Mouse (Mus musculus) thymus, postnatal 36 days (tissue): ENCODE measurements around the gene Spag6.

ENCODE experiments used
- DNase-seq, 2 experiments: peaks; one replicate each; pipeline ENCODE4 v3.0.0; 2022; ENCODE audit warnings: mixed read lengths in 2 of 2

Spag6 gene

DNA sequence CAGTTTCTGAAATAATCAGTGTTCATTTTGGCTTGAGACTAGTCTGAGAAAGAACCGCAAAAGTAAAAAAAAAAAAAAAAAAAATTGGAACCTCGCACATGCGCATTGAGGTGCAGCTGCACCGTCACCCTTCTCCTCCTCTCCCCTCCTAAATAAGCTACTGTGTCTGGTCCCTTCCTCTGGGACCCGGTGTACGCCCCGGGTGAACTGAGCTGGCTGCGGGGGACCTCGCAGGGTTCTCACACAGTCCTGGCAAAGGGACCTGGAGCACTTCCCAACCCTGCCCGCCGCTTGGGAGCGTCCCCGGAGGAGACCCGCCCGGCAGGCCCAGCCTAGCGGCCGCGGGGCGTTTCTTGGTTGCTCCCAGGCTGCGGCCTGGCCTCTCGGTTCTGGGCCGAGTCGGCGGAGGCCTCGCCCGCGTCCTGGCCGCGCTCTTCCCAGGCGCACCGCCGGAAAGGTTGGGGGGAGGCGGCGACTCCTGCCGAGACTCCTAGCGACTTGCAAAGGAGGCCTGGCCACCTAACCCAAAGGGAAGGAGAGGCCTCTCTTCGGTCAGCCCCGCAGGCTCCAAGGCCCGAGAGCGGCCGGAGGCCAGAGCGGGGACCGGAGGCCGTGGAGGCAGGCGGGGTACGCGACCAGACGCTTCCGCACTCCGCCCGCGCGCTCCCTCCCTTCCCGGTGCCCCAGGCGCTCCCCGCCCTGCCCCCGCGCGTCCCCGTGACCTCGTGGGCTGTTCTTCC is at the start of gene Spag6:
Gene Spag6, plus strand, starts transcription at position 162 of the 740 bp plus-strand sequence.
- peak; percentile 52 to 54 for DNase-seq

DNA sequence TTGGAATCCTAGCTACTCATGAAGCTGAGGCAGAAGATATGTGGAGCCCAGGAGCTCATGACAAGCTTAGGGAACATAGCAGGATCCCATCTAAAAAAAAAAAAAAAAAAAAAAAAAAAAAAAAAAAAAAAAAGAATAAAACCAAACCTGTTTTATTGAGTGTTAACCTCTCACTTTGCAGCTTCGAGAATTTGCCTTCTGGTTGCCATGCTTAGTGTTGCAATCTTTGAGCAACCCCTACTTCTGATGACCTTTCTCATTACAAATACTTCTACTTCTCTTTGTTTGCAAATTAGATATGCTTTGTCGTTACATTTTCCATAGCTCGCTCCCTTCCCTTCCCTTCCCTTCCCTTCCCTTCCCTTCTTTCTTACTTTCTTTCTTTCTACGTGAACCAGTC is 45.3 kb upstream of the Spag6 start:
- DNase-seq, result no peak

DNA sequence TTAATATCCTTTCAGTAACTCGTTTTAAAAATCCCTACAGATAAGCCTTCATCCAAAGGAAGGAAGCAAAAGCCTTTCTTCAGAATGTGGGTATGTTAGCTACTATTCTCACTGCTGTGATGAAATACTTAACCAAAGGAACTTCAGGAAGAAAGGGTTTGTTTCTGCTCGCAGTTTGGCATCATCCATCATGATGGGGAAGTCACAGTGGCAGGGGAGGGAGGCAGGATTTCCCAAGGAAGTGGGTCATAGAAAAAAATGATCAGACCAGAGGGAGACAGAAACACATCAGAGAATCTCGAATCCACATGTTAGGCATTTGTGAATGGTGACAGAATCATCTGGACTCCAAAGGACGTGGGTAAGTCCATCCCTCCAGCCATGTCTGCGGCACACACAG is 39.0 kb upstream of the Spag6 start:
- no peak for DNase-seq

DNA sequence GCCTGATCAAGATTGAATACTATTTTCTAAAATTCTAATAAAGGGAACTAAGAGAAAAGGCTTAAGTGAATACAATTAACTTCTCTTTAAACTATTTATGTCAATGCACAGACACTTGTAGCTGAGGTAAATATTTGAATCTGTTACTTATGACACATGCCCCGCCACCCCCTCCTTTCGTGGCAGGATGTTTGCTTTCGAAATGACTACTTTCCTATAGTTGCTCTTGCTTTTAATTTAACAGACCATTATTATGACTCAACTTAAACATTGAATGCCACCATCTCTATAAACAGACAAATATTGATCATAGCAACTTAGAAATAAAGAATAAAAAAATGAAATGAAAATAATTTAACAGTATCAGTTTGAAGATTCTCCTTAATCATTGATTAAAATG is 29.8 kb upstream of the Spag6 start:
- DNase-seq, result no peak

DNA sequence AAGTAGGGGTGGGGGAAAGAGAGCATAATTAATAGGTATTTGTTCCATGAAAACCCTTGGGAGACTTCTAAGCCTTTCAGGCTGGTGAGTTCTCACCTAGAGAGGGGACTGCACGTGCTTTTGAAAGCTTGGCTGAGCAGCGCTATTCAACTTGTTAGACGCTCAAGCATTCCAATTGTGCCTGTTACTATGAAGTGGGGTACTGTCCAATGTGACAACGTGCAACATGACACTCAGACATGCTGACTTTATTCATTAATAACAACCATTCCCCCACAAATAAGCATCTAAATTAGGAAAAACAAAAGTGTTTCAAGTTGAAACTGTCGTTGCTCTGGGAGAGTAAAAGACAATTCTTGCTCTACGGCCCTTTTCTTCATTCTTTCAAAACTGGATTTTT is 22.8 kb upstream of the Spag6 start:
- DNase-seq, result no peak

DNA sequence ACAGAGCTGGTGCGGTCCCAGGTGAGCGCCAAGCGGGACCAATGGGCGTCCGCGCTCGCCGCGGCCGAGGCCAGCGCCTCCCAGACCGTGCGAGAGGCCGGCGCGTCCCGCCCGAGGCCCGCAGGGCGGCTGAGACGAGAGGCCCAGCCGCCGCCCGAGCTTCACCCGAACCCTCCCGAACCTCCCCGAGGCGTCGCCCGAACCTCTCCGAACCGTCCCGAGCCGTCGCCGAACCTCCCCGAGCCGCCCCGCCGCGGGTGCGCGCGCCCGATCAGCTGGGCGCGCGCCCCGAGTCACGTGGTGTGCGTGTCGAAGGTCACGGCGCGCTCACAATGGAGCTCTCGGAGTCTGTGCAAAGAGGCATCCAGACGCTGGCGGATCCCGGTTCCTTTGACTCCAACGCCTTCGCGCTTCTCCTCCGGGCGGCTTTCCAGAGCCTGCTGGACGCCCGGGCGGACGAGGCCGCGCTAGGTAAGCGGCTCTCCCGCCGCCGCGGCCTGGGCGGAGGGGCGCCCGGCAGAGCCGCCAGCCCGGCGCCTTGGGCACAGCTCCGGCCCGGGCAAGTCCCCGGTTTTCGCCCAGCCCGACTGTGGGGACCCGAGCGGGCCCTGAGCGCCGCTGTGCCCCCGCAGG is 21.6 kb upstream of the Spag6 start, which contains the start of gene Commd3:
Gene Commd3, plus strand, starts transcription at position 252 of the 633 bp plus-strand sequence.
- peak; percentile 85 to 89 for DNase-seq

DNA sequence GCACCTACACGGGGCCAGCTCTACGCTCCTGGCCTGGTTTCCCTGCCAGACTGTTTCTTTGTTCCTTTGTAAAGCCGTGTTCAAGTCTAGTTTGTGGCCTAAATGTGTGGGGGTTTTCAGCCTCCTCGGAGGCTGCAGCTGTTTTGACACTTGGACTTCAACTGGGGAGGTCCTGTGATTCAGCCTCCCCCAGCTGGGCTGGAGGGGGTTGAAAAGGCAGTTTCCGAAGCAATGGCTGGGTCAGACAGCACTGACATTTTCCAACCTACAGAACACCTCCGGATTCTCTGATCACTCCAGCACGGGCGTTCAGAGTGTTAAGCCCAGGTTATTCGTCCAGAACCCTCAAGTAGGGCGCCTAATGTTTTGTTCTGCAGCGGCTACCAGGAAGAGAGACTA is 21.1 kb upstream of the Spag6 start:
- DNase-seq, result no peak

DNA sequence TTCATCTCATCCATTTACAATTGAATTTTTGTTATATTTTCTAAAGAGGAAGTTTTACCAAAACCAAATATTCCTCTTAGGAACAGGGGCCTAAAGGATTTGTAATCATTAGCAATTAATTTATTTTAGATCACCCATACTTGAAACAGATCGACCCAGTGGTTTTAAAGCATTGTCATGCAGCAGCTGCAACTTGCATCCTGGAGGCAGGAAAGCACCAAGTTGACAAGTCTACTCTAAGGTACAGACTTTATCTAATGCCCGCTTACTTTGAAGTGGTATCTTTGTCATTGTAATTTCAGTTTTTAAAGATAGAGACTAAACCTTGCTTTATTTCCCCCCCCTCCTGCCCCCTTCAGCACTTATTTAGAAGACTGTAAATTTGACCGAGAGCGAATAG is 20.1 kb upstream of the Spag6 start:
- DNase-seq, result no peak

DNA sequence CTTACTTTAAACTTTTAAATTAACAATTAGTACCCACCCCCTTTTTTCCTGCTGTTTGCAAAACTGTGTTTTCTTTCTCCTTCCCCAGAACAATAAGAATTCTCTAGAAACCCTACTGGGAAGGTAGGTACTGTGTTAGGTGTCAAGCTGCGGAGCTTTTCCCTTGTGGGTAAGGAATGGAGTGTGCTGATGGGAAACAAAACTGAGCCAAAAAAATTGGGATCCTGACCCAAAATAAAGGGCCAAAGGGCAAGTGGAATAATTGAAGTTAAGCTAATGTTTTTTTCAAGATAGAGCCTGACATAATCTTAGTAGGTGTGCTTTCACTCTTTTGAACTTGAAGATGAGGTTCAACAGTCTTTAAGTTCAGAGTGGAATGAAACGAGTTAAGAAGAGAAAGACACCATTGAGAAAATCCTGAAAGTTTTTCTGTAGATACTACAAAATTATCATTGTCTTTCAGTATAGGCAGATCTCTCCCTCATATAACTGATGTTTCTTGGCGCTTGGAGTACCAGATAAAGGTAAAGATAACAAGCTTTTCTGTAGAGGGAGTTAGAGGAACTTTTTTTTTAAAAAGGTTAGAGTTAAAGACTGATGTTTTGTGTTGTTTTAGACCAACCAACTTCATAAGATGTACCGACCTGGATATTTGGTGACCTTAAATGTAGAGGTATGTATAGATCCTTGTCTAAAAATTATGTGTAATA is 19.5 kb upstream of the Spag6 start:
- DNase-seq, result no peak

DNA sequence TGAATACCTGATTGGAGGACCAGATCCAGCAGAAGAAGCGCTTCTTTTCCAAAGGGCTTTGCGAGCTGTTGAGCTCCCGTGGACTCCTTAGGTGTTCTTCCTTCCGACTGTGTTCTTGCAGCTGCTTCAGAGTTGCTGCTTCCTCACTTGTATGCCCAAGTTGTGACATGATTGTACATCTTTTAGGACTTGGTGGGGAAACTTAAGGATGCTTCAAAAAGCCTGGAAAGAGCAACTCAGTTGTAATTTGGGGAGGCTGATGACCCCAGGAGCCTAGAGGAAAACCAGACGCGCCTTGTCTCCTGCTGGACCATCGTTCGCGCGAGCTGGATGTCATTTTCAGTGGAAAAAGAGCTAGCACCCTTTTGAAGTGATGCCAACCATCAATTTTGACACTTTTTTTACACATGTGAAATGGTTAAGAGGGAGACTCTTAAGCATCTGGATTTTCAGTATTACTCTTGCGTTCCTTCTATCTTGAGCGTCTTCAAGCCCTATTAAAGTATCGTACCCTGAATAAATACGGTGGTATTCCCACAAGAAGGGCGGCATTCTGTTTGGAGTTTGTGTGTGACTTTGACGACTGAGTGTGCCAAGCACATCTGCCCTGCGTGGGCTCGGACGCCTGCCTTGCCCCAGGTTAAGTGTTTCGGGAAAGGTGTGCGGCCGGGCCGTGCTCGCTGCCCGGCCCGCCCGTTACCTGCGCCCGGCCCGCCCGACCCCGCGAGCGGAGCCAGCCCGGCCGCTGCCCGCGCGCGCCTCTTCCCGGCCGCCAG is 18.0 kb upstream of the Spag6 start:
- no peak for DNase-seq

DNA sequence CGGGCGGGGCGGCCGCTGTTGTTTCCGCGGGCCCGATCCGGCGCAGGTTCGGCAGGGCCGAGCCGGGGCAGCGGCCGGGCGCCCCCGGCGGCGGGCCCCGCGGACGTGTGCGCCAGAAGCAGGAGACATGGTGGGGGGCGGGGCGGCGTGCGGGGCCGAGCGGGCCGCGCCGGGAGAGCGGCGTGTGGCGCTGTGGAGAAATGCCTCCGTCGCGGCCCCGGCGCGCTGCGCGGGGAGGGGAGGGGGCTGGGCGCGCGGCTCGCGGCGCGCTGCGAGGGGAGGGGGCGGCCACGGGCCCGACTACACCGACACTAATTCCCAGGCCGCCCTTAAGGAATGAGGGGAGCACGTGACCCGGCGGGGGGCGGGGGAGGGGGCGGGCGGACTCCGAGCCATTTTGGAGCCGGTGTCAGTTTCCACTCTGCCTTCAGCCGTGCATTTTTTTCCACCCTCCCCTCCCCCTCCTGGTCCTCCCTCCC is 17.3 kb upstream of the Spag6 start:
- peak; percentile 68 to 73 for DNase-seq

DNA sequence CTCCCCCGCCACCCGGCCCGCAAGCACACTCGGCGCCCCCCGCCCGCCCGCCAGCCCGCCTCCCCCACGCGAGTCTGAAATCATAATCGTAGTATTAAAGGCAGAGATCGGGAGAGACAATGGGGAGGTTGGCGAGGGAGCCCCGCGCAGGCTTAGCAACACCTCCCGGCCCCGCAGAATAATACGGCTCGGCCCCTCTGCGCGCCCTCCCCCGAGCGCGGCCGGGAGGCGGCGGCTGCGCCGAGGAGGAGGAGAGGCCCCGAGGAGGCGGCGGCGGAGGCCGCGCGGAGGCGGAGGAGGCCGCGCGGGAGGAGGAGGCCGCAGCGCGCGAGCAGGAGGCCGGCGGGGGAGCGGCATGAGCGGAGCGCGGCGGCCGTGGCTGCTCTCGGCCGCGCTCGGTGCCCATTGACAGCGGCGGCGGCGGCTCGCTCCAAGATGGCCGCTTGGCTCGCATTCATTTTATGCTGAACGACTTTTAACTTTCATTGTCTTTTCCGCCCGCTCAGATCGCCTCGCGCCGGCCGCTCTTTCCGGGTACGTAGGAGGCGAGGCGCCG is 16.8 kb upstream of the Spag6 start, which contains the start of gene Bmi1:
Gene Bmi1, plus strand, starts transcription at position 83 of the 556 bp plus-strand sequence.
- peak; percentile 66 to 73 for DNase-seq

DNA sequence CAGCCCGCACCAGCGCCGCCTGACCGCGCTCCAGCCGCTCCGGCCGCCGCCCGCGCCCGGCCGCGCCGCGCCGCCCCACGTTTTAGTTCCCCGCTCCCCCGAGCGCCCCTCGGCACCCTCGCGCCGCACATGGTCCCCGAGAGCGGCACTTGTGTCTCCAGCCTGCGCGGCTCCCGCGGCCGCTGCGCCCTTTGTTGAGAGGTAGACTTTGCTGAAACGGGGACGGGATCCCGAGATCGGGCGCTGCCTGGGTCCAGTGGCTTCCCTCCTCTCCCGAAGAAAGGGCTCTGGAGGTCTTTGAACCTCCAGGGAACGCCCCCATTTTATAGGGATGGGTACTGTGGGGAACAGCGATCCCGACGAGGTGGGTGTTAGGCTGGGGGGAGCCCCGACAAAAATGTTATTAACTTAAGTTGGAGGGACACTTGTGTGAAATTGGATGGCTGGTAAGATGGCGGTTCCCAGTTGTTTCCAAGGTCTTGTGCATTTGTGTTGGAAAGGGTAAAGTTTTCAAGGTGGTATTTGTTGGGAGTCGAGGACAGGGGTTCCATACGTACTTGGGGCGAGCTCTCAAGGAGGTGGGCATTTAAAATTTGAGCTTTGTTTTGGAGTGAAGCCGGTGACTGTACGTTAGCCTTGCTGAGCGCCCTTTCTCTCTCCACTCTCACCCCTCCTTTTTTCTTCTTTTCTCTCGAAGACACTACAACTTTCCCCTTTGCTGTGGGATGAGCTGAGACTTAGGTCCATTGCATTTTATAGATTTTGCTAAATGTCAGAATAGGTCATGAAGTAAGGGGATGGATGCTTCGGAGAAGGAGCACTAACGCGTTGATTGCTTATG is 16.0 kb upstream of the Spag6 start:
- DNase-seq, result peak; percentile 59 to 71

DNA sequence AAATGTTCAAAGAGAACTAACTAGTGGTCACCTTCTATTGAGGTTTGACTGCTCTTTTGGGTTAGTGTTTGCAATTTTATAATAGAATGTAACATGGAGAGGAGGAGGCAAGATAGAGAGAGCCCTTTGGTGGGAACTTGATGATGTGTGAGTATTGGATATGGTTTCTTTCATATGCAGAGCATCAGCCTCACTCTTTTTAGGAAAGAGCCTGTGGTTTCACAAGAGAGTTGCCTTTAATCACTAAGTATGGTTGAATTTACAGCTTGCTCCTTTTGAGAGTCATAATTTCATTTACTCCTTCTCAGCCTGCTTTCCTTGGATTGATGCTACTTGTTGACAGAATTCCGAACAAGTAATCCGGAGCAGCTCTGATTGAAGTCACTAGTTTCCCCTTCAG is 14.1 kb upstream of the Spag6 start:
- no peak for DNase-seq

DNA sequence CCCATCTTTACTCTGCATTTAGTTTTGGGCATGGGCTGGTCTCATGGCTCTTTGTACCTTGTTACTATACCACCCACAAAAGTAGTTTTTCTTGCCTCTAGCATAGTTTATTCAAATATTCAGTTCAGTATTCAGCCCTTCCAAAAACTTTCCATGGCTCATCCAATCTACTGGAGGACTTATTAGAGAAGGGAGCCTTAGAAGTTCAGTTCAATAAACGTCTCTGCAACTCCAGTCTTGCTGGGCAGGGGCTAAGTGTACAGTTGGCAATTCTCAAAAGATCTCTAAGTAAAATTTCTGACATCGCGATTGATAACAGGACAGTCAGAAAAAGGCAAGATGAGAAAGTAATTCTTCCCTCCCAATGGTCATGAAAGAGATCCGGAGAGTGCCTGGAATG is 13.3 kb upstream of the Spag6 start:
- no peak for DNase-seq

DNA sequence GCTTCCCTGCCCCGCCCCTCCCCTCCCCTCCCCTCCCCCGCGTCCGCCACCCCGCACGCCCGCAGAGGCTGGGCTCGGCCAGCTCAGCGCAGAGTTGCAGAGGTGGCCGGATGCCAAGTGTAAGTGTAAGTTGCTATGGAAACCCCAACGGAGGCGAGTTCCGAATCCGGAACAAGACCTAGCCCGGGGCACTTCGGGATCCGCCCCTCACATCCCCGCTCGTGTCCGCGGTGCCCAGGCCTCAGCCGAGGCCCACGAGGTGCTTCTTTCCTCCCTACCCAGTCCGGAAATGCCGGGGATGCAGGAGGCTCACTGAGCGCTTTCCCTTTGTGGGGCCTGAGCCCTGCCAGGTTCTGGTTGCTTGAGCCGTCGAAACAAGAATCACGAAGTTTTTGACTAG is 12.9 kb upstream of the Spag6 start:
- DNase-seq, result peak; percentile 34 to 50

DNA sequence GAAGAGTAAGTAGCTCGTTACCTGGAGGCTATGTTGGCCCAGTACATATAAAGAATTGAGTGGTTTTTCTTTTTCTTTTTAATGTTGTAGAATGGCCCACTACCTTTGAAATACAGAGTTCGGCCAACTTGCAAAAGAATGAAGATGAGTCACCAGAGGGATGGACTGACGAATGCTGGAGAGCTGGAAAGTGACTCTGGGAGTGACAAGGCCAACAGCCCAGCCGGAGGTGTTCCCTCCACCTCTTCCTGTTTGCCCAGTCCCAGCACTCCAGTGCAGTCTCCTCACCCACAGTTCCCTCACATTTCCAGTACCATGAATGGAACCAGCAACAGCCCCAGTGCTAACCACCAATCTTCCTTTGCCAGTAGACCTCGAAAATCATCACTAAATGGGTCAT is 9.8 kb upstream of the Spag6 start:
- DNase-seq, result no peak

DNA sequence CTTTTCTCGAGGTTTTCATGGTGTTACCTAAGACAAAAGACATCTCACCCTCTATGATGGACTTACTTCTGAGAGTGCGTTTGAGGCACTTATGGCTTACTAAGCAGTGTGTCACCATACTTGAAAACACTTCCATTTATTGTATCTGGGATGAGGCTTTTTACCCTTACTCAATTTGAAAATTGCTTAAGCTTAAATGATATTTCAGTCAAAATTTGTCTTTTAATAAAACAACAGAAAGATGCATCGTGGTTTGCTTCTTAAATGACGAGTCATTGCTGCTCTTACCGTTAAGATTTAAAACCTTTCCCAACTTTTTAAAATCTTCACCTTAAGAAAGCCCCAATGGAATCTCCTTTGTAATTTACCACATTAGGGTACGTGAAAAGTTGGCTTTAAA is 7.4 kb upstream of the Spag6 start:
- no peak for DNase-seq

DNA sequence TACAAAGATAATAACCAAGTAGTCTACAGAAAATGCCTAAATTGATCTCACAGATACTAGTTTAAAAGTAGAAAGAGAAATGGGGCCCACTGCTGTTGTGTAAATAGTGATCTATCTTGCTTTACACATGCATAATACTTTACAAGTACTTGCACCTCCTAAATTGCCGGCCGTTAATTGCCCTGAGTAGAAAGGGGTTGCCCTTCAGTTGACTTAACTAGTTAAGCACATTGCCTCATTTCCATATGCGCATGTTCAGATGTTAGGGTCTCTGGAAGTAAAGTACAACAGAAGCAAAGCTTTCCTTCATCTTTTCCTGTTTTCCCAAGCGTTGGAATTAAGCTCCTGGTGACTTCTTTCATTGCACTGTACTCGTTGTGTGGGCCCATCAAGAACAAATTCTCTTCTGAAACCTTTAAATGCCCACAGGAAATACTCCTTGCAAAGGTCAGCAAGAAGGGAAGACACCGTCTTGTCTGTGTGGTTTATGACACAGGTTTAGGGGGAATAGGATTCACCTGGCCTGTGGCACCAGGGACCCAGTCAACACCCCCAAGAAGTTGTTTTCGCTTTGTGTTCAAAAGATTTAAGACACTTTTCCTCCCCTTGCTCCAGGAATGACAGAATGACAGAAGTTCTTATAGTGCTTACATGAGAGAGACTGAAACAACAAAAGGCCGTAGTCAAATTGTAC is 6.9 kb upstream of the Spag6 start:
- no peak for DNase-seq

DNA sequence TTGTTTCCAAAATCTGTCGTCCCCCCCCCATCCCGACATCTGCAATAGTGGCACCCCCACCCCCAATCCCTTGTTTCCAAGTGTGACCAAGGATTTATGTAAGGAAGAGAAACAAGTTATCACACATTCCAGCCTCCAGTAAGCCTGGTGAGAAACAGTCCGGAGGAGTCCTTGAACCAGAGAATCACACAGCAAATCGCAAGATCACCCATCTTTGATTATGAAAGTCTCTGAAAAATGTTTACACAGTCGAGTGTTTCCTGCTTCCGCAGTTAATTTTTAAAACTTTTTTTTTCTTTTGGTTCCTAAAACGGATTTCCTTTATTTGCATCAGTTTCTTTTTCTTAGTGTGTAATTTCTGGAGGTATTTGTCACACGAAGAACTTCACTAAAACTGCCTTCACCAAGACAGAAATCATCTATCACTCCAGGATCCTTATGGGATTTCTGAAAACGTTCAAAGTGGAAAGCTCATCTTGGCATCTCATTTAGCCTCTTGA is 6.1 kb upstream of the Spag6 start:
- DNase-seq, result no peak

DNA sequence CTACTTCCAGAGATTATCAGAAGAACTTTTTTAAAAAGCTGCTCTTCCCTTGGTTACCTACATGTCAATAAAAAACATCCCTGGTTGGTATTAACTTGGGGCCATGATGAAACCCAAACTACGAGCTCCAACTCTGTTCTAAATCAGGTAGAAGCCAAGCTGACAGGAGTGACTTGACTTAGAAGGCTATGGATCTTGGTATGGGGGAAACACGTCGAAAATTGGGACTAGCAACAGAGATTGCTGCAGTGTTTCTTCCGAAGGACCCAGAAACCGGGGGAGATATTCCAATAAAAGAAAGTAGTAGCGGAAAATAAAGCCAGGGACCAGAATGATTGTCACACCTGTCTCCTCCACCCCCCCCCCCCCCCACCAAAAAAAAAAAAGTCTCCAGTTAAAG is 5.5 kb upstream of the Spag6 start:
- DNase-seq, result no peak
